Comparison of ENCODE assay signal across 30 mouse cellular contexts in genomic region chrX:169930868-169931267, GRCm38 (mm10).
"Had no signal": no experiment of that assay in that cellular context is flagged by ENCODE, and none has a peak within 500 bp of the region (broad histone marks: within the 10 kb centered on the region; RNA-seq: fewer than 3 reads in every experiment).

No protein-coding gene starts in this region.

- H3K4me2 ChIP-seq: limb, embryonic 12.5 days; limb, embryonic 13.5 days; limb, embryonic 15.5 days; liver, embryonic 11.5 days; liver, embryonic 12.5 days; liver, embryonic 13.5 days; liver, embryonic 15.5 days; lung, embryonic 14.5 days; lung, embryonic 15.5 days; midbrain, embryonic 11.5 days; midbrain, embryonic 12.5 days; midbrain, embryonic 13.5 days; midbrain, embryonic 15.5 days had no signal

- H3K27ac ChIP-seq: left cerebral cortex, adult 2 months; limb, embryonic 10.5 days; limb, embryonic 12.5 days; limb, embryonic 13.5 days; limb, embryonic 15.5 days; liver, embryonic 12.5 days; liver, embryonic 13.5 days; liver, embryonic 14.5 days; liver, embryonic 15.5 days; lung, embryonic 15.5 days; macrophage; midbrain, embryonic 10.5 days; midbrain, embryonic 12.5 days; midbrain, embryonic 13.5 days; midbrain, embryonic 15.5 days had no signal

- H3K36me3 ChIP-seq: limb, embryonic 12.5 days; limb, embryonic 13.5 days; limb, embryonic 15.5 days; liver, embryonic 12.5 days; liver, embryonic 13.5 days; liver, embryonic 15.5 days; lung, embryonic 15.5 days; midbrain, embryonic 13.5 days; midbrain, embryonic 15.5 days had no signal

- H3K9ac ChIP-seq: limb, embryonic 12.5 days; limb, embryonic 13.5 days; limb, embryonic 15.5 days; liver, embryonic 12.5 days; liver, embryonic 13.5 days; liver, embryonic 14.5 days; liver, embryonic 15.5 days; liver, postnatal 0 days; lung, embryonic 14.5 days; lung, embryonic 15.5 days; midbrain, embryonic 12.5 days; midbrain, embryonic 13.5 days; midbrain, embryonic 15.5 days had no signal

- H3K9me3 ChIP-seq: limb, embryonic 10.5 days; limb, embryonic 12.5 days; limb, embryonic 13.5 days; limb, embryonic 15.5 days; liver, embryonic 12.5 days; liver, embryonic 13.5 days; liver, embryonic 15.5 days; lung, embryonic 15.5 days; megakaryocyte, embryonic 14.5 days; midbrain, embryonic 10.5 days; midbrain, embryonic 12.5 days; midbrain, embryonic 13.5 days; midbrain, embryonic 15.5 days had no signal

- H3K4me3 ChIP-seq: left cerebral cortex, adult 2 months; limb, embryonic 10.5 days; limb, embryonic 12.5 days; limb, embryonic 13.5 days; limb, embryonic 15.5 days; liver, embryonic 12.5 days; liver, embryonic 13.5 days; liver, embryonic 15.5 days; lung, embryonic 15.5 days; megakaryocyte, embryonic 14.5 days; midbrain, embryonic 10.5 days; midbrain, embryonic 12.5 days; midbrain, embryonic 13.5 days; midbrain, embryonic 15.5 days; myocyte had no signal

- ATAC-seq: liver, embryonic 12.5 days; liver, postnatal 0 days; midbrain, embryonic 13.5 days; midbrain, embryonic 15.5 days; midbrain, embryonic 16.5 days had no signal

- H3K4me1 ChIP-seq: limb, embryonic 10.5 days; limb, embryonic 12.5 days; limb, embryonic 13.5 days; limb, embryonic 15.5 days; liver, embryonic 12.5 days; liver, embryonic 13.5 days; liver, embryonic 15.5 days; lung, embryonic 15.5 days had no signal

- DNase-seq: left cerebral cortex, postnatal 4 days; liver; liver, embryonic 13.5 days; liver, postnatal 0 days; lung, adult 18-20 months; lung, adult 2 months; lung, embryonic 14.5 days; lung, postnatal 10 days; lung, postnatal 14 days; lung, postnatal 36 days; midbrain, embryonic 14.5 days had no signal

- H3K27me3 ChIP-seq: liver, embryonic 13.5 days; liver, embryonic 15.5 days; midbrain, embryonic 15.5 days had no signal
